Mouse (Mus musculus) G1E-ER4 (cell line): ENCODE measurements around the gene Plcb1. TPM values are rescaled to one million over a fixed set of nuclear protein-coding genes. Genes with fewer than 3 reads are reported as not detected.

Experiments
- GATA1 ChIP-seq: IDR thresholded peaks from one replicate; pipeline ENCODE4 v1.8.0; 2012; ENCODE audit warnings: low read length, inconsistent platforms
- polyA plus RNA-seq: library from polyadenylated mRNA; stranded (reverse); fragments of >175 nt; gene quantifications from 2 replicates; pipeline ENCODE4 v1.2.3, GENCODE M21; 2012

Gene Plcb1
- polyA plus RNA-seq, 1 experiment, result not detected

DNA sequence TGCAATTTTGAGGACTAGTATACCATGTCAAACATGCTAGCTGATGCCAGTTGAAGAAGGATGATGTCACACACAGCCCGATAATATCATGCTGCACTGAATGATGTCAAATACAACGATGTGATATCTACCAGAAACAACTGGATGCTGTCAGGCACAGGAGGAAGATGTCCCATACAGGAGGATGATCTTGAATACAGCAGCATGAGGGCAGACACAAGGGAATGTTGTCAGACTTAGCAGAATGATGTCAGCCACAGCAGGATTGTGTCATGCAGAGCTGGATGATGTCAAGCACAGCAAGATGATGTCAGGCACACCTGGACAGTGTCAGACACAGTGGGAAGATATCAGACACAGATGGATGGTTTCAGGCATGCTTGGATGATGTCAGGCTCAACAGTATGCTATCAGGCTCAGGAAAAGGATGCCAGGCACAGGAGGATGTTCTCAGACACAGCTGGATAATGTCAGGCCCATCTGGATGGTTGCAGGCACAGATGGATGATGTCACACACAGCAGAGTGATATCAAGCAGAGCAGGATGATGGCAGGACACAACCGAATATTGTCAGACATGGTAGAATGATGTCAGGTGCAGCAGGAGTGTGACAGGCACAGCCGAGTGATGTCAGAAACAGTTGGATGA, 338.0 kb downstream of the Plcb1 start:
- no peak for TF ChIP-seq GATA1

DNA sequence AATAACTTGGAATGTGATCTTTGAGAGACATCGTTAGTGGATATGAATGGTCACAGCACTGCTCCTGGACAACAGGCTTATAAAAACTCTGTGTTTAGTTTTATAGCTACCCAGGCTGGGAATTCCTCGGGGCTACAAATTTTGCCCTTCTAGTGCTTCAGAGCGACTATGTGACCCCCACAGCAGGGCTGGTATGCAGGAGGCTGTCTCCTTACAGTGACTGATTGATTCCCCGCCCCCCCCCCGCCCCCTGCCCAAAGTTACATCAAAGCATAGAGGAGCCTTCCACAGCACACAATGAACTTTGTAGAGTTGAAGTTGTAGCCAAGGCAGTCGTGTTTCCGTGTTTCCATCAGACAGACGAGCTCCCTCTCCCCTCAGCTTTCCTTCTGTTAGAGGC, 354.7 kb downstream of the Plcb1 start:
- no peak for TF ChIP-seq GATA1

DNA sequence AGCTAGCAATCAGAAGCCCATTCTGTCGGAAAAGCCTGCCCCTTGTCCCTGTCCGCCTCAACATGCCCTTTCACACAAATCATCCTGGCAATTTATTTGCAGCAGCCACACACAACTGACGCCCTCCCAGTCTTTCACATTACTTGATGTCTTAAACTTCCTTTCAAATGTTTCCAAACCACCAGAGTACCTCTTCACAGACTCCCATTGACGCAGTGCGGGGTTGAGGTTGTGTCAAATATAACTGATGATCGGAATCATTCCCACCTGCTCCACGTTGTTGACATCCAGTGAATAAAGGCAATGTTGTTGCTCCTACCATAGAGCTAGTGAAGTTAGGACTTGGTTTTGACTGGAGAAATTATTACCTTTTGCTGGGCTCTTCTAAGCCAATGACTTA, 366.4 kb downstream of the Plcb1 start:
- no peak for TF ChIP-seq GATA1

DNA sequence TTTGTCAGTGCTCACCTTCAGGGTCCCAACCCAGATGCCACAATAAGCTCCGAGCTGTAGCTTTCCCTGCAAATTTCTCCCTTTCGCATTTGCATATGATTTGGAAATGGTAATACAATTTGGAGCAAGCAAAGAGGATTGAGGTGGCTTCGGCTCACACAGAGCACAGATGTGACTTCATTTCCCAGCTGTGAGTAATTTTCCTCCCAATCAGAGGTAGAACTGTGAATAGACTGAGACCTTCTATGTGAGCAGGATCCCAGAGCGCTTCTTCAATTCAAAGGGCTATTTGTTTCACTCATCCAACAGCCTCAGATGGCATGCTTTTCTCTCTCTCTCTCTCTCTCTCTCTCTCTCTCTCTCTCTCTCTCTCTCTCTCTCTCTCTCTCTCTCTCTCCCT, 367.4 kb downstream of the Plcb1 start:
- TF ChIP-seq GATA1, result no peak

DNA sequence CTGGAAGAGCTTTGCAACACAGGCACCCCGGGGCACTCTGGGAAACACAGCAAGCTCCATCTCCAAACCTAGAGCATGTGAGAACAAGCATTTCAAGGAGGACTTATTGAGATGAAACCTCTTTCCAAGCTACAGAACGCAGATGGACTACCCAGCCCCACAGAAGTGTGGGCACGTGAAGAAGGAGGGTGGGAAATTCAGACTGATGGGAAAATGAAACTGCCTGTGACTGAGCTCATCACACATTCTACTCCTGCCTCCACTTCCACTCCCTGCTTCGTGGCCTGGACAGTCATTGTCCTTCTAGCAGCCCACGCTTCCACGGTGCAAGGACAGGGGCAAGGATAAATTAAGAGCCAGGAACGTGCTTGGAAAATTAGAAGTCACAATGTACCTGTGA, 370.2 kb downstream of the Plcb1 start:
- no peak for TF ChIP-seq GATA1

DNA sequence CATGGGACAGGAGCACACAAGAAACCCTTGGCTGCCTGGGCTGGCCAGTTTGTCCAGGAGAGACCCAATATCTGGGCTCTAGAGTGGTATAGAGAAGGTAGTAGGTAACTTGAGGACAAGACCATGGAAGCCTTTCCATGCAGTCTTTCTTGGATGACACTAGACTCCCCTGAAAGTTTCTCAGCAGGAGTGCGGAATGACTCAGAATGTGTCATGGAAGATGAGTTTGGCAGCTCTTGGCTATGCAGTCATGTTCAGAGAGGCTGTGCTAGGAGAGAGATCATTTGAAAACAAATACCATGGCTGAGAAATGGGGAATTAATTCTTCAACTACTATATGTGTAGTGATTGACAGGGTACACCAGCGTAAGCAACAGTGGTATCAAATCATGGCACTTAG, 372.1 kb downstream of the Plcb1 start:
- no peak for TF ChIP-seq GATA1

DNA sequence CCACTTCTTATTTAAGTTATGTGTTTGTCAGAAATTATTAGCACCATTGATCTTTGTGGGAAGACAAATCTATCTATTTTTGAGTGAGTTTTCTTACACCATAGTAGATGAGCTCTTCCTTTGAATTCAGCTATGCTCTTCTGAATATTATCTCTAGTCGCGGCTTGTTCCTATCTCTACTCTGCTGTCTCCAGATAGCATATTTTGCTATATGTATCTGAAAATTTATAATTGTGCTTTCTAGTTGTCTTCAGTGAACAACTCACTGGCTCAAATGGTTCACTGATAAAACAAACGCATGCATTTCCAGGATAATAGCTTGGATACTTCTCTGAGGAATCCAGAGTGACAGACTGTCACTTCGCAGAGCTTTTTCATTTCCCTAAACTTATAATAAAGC, 375.8 kb downstream of the Plcb1 start:
- TF ChIP-seq GATA1, result no peak

DNA sequence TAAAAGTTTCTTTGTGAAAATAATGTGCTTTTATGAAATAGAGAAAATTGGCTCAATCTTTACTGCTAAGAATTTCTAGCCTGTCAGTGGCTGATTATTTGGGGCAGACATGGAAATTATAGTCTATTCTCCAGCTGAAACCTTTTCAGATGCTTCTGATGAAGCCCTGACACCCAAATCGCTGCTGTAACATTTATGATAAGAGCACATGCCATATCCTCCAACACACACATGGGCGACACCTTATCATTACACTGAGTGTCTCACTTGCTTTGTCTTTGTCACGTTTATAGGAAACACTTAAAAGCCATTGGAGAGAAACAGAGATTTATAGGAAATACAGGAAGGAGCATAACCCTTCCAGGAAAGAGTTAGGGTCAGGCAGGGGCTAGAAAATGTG, 379.6 kb downstream of the Plcb1 start:
- no peak for TF ChIP-seq GATA1

DNA sequence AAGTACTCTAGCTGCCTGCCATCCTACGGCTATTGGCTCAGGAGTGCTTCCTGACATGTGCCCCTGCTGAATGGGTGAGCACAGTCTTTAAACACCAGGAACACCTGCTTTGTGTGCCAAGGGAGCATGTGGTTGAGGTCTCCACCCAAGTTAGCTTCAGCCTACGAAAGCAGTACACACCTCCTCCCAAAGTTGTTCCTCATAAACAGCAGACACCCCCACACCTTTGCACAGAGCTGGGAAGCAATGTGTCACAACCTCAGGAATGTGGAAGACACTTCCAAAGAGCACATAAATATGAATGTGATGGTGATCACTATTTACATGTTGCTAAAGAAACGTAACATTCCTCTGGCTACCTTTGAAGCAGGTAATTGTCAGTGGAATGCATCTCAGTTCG, 389.7 kb downstream of the Plcb1 start:
- TF ChIP-seq GATA1, result no peak

DNA sequence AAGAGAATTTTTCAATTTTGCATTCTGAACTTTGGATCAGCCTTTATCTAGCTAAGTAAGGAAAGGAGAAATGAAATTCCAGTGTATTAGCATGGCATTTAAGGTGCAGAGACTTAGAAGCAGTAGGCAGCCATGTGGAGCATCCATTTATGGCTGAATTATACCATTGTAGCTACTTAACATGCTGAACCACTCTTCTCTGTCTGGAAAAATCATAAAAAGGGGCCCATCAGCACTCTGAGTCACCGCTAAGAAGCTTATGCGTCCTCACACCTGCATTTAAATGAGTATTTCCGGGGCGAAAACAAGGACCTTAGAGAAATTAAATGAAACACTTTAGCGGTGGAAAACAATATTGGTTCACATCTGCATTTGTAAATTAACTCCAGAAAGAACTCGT, 401.8 kb downstream of the Plcb1 start:
- TF ChIP-seq GATA1, result no peak

DNA sequence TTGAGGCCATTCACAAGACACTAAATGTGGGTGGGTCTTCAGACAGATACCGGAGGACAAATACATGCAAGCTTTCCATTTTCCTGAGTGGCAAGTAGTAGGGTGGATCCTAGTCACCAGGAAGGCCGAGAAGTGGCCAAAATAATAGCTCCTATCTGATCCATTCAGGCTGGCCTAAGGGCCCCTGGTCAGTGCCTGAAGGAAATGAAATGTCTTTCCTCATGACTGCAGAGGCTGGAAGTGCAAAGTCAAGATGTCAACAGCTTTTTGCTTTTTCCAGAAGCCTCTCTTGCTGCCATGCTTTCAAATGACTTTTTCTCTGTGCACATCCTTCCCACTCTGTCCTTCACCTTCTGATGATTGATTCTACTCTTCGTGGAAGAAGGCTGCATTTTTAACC, 415.0 kb downstream of the Plcb1 start:
- no peak for TF ChIP-seq GATA1

DNA sequence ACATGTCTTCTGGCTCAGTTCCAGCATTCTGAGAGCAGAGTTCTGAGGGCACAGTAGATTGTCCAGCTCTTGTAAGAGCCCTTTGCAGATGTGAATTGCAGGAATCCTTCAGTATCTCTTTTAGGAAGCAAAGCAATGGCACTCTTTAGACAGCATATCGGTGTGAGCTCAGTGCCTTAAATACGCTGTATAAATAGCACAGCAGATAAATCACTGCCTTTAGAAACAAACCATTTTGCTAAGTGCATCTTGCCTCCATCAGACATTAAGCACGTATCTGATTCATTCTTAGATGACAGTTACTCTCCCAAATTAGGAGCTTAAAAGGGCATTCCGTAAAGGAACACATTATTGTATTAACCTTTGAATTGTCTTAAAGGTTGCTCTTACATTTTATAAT, 416.5 kb downstream of the Plcb1 start:
- no peak for TF ChIP-seq GATA1

DNA sequence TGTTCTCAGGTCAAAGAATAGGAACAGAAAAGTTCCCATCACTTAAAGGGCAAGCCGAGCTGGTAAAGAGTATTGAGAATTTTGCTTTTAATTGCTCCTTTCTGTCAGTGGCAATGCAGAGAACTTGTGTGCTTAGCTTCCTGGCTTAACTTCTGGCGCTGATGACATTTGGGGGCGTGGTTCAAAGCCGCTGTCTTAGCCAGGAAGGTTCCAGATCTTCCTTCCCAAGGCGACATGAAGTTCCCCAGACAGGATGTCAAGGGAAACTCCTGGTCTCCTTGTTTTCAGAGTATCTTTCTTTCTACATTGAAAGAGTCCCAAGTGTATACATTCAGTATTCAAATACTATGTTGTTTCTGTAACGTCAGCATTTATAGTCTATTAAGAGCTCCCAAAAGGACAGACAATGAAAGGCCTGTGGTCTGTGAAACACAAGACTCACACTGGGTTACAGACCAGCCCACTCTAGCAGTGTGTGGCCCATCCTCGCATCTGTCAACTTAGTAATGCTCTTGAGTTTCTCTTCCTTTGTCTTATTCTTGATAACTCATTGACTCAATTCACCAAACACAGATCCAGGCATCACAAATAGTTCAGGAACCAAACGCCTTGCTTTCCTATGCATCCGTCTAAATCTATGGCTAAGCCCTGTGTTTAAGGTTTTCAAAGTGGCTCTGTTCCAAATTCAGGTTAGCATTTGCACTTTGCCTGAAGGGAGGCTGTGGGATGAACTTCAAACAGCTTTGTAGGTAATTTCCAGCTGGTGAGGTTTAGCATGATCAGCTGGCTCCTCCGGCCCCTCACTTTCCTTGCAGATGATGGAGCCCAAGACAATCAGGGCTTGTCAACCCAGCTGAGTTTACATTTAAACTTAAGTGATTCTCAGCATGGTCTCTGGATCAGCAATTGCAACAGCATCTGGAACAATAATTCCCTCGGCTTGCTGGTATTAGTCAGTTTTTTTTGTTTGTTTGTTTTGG, 418.6 kb downstream of the Plcb1 start:
- no peak for TF ChIP-seq GATA1

DNA sequence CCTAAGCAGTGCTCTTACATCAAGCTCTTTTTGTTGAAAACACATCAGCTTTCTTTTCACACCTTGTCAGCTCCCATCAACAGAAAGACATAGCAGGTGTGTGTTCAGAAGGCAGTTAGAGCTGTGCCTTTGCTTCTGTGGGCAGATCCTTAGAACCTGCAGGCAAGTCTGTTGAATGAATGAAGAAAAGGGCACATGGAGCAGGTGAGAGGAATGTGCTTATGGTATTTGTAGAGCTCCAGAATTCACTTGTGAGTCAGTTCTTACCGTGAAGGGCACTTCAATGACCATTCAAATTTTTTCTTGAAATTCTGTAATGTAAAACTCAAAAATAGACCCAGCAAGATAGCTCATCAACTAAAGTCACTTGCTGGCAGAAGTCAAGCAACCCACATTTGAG, 423.0 kb downstream of the Plcb1 start:
- TF ChIP-seq GATA1, result no peak

DNA sequence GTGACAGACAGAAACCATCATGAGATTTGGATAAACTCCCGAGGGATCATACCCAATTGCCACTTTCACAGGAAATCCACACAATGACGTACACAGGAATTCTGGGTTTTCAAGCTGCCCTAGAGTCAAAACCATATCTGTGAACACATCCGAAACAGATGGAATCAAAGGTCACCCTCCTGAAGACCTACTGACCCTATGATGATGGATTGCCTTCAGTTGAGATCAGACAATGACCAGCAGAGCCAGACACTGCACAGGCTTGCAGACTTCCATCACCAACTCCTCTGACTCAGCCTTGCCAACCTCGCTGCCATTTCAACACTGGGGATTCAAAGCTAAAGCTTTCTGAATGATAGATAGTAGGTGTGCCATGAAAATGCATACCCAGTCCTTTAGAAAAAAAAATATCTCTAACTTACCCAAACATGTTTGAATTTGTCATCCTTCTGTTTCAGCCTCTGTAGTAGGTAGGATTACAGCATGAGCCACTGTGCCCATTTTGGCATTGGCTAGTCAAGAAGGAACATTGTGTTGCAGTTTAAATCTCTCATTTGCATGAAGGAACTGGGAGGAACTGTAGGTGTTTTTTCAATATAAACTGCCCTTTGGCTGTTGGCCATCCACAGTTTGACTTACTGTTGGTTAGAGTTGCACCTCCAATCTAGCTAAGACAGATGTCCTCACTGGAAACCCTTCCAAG, 429.0 kb downstream of the Plcb1 start:
- TF ChIP-seq GATA1, result no peak

DNA sequence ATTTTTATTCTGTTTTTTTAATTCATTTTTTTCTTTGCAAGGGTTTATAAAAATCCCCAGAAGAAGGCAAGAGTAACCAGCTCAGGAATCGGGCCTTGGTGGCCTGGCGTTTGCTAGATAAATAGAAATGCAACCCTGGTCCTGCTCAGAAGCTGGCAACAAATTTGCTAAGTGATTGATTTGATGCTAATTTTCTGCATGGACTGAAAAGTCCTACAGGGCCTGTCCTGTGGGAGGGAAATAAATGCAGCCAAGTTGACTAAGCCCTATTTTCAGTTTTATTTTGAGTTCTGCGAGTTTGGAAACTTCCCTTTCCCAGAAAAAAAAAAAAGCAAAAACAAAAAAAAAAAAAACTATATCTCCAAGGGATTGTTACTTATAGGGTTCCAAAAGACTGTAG, 433.5 kb downstream of the Plcb1 start:
- TF ChIP-seq GATA1, result no peak
